Mouse (Mus musculus) kidney, postnatal 10 days (tissue): Measurements from ENCODE around the gene Myo6.

Experiments
- DNase-seq: peaks from one replicate; pipeline ENCODE4 v3.0.0; 2021; ENCODE audit warnings: mixed read lengths

The Myo6 gene

DNA sequence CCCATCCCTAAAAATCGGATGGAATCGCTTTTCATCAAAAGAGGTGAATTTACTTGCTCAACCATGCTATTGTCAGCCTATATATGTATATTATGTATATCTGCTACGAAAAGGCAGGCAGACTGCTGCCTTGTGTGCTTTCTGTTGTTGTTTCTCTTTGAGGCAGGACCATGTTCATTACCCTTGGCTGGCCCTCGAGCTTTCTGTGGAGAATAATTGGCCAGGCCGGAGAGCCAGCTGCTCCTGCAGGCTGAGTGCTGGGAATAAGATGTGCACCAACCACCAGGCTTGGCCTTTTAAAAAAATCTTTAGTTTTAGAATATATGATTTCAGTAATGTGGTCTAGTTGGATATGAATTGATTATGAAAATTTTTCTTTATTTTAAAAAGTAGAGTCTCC is 19.3 kb downstream of the Myo6 start:
- DNase-seq = no peak

DNA sequence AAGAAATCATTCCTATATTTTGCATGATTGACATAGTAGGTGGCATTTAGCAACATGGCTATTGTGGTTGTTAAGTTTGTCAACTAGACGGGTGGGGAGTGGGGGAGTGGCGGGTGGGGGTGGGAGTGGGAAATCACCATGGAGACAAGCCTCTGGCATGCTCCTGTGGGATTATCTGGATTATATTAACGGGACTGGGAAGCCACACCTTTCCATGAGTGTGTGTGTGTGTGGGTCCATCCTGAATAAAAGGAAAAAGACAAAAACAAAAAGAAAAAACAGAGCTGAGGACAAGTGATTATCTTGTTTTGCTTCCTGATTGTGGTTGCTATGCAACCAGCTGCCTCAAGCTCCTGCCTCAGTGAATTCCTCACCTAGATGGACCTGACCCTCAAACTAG is 20.9 kb downstream of the Myo6 start:
- DNase-seq = no peak

DNA sequence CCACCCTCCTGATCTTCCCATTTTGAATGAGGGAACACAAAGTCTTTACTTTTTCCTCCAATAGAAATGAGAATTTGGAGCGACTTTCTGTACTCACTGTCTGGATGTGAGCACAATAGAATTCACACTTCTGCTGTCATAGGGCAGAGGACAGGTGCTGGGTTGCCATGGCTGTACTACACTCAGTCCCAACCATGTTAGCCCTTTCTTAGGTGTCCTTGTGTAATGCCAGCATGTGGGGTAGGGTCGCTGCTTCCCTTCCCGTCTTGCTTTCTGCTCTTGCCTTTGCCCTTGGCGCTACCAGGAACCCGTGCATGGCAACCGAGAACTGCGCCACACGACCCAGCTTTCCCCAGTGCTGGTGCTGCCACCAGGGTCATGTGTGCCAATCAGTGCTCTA is 21.9 kb downstream of the Myo6 start:
- DNase-seq = no peak

DNA sequence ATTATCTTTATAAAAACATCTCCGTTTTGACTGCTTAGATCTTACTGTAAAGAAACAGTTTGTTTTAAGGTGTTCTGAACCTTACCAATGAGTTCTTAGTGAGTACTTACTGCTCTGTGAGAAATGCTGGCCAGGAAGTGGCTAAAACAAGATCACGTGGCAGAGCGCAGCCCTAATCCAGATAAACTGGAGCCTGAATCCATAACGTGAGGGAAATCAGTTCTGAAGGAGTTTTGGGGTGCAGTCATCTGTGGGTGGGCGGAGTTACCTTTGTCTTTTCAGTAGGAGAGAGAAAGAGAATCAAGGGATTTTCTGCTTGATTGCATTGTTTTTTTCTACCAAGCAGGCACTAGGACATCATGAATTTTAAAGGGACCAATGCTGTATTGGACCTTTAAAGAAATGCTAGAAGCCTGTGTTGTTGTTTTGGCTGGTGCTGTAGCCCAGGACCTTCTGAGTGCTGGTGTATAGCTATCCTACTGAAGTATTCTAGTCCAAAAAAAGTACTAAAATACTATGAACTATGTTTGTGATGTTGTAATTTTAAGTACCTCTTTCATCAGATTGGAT is 23.6 kb downstream of the Myo6 start:
- DNase-seq = no peak

DNA sequence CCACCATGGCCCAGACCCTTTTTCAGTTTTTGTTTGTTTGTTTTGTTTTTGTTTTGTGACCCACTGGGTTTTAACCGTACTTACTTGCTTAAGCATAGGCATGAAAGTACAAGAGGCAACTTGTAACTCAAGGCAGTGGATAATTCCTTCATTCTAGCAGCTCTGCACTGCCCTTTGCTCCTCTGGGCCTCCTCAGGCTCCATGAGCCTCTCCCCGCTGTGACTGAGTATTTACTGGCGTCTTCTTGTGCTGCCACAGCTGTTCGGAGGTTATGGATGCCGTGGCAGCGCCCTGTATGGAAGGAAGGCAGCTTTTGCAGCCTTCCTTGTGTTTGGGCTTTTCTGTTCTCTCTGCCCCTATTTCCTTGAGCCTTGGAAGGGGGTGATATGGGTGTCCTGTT is 26.4 kb downstream of the Myo6 start:
- no peak for DNase-seq

DNA sequence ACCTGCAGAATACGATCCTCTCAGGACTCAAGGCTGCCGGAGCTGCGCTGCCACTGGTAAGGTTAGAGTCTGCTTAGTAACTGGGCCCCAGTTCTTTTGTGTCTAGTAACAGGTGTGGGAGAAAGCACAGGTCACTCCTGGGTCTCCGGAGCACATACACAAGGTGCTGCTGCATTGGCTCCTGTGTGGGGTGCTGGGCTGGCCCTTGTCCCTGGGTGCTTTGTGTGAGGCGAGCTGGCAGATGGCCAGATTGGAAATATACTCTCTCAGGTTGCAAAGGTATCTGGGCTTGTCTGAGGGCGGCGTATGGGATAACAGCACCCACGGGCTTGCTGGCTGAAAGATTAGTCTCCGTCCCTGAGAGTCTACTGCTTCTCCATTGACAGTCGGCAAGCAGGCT is 27.5 kb downstream of the Myo6 start:
- DNase-seq = peak; percentile 67

DNA sequence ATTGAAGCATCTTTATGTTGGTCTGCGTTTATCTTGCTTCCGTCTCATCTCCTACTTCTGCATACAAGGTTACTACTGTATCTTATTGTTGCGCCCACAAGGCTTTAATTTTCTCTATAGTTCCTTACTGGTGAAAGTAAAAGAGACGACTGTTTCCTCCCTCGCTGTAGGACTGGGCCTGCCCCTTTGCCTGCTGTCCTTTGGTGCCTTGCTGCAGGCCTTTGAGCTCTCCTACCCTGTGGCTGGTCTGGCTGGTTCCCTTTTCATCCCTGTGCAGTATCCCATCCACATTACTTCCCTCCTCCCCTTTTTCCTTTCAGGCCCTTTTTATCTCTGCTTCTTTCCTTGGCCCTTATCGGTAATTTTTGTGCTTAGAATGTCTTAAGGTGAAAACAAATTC is 29.6 kb downstream of the Myo6 start:
- DNase-seq = no peak

DNA sequence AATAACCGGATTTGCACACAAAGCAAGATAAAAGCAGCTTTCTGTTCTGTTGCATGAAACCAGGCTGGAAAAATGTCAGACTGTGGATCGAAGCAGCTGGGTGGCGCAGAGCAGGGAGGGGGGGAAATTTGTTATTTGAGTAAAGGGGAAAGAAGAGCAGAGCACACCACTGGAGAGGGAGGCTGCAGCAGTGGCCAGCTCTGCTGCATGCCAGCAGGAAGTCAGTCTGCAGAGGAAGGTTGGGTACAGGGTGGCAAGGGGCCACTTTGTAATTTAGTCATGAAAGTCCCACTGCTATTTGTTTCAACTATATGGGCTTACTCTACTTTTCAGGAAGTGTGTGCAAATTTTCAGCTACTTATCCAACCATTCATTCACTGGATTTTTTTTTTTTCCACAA is 31.3 kb downstream of the Myo6 start:
- DNase-seq = no peak

DNA sequence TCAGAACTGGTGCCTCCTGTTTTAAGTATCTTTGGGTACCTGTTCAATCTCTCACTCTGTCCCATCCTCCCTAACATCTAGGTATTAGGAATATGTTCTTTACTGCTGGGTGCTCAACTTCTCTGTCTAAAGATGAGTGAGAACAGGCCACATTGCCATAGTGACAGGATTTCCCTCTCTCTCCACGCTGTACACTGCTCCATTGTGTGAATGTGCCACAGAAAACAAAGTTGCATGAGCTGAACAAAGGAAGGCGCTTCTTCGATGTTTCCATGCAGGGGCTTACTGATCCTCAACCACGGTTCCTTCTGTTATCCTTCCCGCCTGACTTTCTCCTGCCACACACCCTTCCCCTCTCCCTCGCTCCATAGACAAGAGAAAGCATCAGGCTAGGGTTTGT is 32.4 kb downstream of the Myo6 start:
- no peak for DNase-seq

DNA sequence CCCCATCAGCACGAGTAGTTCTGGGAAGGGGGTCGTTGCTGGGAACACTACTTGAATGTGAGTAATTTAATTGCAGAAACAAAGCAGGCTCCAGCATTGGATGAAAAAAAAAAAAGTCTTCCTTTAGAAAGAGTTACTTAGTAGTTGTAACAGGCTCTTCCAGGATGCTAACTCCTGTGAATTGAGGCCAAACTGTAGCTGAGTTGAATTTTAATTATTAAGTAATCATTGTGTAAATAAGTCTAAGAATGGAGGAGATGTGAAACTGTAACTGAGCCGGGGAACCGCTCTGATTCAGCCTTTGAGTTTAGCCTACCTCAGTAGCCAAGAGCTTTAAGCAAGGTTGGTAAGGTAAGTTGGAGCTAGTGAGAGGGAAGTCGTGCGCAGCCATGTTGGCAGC is 36.0 kb downstream of the Myo6 start:
- no peak for DNase-seq

DNA sequence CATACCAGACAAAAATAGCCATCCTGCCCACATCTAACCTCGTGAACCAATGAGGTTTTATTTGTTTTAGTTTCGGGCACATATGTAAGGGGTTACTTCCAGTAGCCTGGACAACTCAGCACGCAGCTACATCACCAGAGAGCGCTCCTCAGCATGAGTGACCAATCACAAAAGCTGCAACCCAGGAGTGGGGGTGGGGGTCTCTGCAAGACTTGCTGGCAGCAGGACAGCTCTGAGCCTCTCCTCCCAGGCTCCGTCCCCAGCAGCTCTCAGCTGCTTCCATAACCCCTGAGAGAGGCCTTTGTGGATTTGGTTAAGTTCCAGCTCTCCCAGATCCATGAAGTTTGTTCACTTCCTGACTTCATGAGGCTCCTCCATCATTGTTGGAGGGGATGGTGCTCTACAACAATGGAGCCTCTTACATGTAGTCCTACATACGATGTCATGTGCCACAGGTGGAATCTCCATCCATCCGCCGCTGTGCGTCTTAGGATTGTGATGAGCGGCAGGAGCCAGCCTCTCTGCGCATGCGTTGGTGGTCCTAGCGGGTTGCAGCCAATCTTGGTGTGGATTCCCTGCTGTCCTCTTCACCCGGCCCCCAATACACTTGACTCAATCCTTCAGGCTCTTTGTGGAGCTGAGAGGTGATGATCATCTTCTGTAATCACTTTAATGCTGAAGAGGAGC is 37.7 kb downstream of the Myo6 start:
- DNase-seq = peak; percentile 73

DNA sequence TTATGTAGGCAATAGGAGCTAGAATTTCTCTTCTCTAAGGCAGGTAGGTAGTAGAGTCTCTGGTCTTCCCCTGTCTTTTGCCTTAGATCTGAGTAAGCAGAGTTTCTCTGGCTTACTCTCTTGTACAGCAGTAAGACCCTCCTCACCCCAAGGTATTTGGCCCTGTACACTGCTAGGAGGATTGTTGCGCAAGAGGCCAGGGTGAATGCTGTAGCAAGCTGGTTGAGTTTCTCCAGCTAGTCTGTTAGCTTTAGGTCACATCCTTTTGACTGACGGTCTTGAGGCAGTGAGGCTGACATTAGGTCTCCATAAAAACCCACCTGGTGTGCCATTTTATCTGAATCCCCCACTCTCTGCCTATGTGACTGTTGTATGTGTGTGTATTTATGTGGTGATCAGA is 43.9 kb downstream of the Myo6 start:
- DNase-seq = no peak

DNA sequence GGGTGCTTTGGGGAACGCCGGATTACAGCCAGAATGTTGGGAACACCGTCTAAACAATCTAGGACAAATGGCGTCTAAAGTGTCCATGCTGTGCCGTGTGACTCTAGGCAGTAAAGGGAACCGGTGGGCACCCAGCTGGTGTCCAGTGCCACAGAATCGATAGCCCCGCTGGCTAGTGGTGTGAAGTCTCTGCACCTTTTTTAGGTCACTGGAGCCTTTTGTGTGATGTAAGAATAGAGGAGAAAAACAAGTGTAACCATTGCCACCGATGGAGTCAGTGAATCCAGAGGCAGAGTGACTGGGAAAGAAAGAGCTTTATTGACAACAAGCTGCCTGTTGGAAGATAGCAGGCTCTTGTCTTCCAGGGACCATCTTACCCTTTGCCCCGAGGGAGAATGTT is 44.6 kb downstream of the Myo6 start:
- DNase-seq = no peak

DNA sequence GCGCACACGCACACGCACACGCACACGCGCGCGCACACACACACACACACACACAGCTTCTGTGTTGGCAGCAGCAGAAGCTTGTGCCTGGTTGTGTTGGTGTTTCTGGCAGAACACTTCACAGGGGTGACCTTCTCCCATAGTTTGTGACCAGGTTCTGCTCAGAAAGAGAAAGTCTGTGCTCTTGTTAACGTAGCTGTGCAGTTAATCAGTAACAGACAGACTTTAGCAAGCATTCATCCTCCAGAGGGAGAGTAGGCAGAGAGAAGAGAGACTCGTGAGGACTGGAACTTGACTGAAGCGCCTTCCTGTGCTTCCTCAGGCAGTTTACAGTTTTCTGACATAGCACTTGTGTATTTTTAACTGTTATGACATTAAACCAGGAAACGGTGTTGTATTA is 45.3 kb downstream of the Myo6 start:
- peak; percentile 36 for DNase-seq

DNA sequence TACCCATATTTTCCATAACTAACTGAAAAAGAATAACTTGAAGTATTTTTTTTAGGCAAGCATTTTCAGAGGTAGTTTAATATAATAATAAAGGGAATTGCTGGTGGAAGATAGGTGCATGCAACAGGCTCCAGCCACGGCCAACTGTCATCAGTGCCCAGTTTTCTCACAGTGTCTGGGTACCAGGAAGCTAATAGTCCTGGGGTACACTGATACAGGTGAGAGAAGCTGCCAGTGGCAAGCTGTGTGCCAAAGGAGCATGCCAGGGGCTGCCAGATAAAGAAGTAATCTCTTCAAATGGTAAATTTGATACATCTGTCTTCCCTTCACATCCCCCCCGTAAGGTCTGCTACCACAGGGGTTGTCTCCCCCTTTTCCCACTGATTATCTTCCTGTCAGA is 48.6 kb downstream of the Myo6 start:
- DNase-seq = no peak

DNA sequence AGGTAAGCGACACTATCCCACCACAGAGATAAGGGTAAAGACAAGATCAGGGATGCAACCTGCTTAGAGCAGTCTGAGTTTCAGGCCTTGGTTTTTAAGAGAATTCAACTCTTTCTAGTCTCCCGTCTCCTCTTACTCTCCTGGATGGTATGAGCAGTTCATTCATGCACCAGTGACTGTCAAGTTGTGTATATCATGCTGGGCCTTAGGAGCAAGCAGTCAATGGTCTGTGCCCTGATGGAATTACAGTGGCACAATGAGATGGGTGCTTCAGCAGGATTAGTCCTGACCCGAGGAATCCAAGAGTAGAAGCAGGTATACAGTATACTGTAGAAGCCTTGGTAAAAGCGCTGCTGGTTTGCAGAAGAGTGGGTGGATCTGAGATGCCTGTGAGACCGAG is 50.7 kb downstream of the Myo6 start:
- DNase-seq = no peak

DNA sequence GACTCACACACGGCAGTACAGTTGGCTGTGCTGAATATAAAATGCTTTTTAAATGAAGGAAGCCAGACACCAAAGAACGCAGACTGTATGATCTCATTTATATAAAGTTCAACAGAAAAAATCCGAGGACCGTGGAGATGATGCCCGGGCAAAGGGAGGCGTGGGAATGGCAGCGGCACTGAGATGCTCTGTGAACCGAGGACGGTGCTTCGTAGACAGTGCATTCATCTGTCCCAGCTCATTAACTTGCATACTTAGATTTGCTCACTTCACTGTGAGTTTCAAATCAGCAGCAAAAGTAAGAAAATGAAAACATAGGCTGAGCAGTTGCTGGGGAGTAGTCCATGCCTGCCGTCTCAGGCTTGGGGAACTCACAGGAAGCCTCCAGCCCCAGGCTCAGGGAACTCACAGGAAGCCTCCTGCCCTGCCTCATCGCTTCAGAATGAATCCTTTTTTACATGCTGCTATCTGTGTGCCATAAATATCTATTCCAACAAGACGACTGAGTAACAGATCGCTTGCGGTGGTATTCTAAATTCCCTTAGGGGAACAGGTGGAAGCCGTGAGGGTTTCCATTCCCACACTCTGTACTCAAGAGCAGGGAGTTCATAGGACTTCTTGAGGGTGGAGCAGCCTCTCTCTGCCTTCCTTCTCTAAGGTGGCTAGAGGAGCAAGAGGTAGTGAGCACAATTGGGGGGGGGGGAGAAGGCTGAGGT is 52.1 kb downstream of the Myo6 start:
- no peak for DNase-seq

DNA sequence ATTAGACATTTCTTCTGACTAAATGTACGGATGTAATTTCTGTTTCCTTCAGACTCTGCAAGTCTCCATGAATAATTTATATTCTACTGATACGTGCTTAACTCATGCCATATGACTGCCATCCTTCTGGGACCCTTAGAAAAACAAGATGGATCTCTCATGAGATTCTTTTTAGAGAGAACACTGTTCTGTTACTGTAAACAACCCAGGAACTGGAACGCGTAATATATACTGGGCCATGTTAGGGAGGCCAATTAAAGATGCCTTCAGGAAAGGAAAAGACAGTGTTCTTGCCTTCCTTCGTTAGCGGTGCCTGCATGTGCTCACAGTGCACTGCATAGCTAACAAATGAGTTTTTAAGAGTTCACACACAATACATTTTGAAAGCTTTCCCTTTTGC is 53.9 kb downstream of the Myo6 start:
- no peak for DNase-seq

DNA sequence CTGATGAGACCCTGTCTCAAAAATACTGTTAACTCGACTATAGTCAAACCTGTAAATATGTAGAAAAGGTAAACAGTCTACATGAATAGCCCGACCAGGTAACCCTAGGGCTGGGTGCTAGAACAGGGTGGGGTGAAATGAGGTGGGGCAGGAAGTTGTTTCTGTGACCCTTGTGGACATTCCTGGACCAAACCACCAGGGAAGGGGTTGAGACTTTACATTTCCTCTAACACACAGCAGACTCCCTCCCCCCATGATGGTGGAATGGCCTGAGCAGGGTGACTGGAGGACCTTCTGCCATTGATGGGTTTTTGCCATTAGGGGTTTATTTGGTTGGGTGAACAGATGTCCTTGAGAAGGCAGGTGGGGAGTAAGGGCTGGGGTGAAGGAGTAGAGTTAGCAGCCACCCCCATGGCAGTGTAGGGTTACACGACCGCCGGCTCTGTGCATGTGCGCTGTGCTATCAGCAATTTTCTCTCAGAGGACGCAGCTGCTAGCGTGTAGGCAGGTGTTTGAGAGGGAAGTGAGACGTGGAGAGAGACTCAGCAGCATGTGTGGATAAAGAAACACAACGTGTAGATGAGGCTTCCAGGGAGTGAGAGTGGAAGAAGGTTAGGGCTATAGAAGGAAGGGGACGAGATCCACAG is 59.3 kb downstream of the Myo6 start:
- no peak for DNase-seq

DNA sequence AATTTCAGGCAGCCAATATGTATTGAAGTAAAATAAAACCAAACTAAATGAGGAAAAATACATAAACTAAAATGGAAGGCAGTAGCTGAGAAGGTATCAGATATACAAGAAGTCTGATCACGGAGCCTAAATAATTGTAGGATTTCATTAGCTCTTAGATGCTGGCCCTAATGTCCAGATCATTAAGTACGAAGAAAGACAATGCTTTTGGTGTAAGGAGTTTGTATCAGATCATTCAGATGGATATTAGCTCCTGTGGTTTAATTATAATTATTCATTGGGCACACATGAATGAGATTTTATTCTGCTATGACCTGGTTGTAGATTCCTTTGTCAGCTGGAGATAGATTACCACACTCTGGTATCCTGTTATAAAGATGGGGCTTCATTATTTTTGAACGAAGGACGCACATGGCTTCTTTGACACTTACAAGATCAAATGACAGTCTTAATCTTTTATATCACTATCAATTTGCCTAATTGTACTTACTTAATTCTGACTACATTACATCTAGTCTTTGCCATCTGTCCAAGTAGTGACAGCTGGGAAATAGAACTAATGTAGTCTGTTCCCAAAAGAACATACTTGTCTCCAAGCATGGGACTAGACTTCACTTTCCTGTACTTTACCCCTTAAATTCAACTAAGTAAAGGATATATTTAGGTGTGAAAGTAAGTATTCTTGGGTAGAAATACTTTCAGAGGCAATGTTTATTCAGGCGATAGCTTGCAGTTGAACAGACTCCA is 61.9 kb downstream of the Myo6 start:
- DNase-seq = no peak

DNA sequence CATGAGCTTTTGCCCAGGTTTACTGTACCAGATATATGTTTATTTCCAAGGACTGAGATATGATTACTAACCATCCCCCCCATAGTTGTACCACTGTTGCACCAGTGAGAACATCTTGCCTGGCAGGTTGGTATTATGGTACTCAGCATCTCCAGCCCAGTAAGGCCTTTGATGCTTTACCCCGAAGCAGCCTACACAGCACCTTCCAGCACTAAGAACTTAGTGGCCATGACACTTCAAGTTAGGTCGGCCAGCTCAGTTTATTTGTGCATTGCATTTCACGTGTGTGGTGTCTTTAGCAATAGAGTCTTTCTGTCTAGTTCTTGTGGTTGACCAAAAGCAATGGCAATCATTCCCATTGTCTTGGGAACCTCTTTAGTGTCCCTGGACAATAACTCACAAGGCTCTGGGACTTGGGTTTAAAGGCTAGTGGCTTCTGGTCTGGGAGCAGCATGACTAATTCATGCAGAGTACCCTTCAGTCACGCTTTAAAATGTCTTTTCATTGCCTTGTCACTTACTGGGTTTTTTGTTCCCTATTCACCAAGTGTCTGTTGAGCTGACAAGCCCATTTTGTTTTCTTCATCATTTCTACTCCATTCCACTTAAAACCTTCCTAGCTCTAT is 69.1 kb downstream of the Myo6 start:
- no peak for DNase-seq

DNA sequence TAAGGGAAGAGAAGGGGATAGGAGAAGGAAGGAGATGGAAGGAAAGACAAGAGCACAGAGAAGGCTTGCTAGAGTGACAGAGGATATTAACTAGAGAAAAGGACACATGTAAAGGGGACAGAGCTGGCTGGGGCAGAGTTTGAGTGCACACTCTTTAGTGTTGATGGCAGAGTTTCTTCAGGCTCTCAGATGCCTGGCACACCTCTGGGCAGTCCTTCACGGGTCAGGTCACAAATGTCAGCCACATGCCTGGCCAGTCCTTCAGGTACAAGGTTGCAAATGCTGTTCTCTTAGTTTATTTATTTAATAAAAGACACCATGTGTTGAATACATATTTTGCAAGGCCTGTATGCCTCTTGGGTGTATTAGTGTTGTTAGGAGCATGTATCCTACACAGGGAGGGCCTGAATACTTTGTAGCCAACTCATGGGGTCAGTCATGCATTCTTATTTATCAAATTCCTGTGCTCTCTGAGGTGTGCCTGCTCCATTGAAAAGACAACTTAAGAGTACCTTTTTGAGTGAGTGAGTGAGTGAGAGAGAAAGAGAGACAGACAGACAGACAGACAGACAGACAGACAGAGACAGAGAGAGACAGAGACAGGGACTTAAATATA is 72.5 kb downstream of the Myo6 start:
- DNase-seq = peak; percentile 51
